8 mouse cellular contexts compared by ENCODE assay signal in the genomic region with DNA sequence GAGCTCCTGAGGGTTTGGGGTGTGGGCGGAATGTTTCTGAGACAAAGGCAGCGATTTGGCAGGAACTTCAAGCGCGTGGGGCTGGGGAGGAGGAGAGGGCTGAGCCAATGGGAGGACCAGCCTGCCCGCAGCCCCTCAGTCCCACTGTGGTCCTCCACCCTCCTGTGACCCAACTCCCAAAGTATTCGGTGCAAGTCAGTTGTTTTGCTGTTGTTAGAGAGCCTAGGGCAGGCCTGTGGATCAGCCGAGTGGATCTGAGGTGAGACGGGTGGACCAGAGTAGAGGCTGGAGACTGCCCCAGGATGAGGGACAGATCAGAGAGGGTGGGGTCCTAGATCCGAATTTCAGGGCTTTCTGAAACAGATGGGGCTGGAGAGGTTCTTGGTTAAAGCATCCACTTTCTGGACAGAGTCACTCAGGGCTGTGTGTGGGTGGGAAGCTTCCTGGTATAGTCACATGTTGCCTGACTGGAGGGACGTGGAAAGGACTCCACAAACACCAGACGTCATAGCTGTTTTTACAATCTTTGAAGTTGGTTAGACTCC.
DNase-seq lines count a peak whose midpoint lies in the region; ATAC-seq and TF ChIP-seq lines count a peak whose summit lies in the region.

No protein-coding gene starts in this region.

- H3K36me3 ChIP-seq in spleen, adult 2 months (ENCODE audit: control insufficient read depth, insufficient read depth, low read length) = no peaks in the 10 kb centered on the region
- H3K36me3 ChIP-seq in forebrain, embryonic 10.5 days (replicated peaks) = no peaks in the 10 kb centered on the region
- H3K36me3 ChIP-seq in heart, embryonic 12.5 days = no peaks in the 10 kb centered on the region
- H3K36me3 ChIP-seq in kidney, embryonic 15.5 days = no peaks in the 10 kb centered on the region
- no peaks in the 10 kb centered on the region for H3K36me3 ChIP-seq in limb, embryonic 14.5 days (ENCODE audit: control insufficient read depth, insufficient read depth, low read length)
- H3K36me3 ChIP-seq in midbrain, embryonic 14.5 days (ENCODE audit: control insufficient read depth, insufficient read depth, low read length) = no peaks in the 10 kb centered on the region
- no peaks in the 10 kb centered on the region for H3K36me3 ChIP-seq in stomach, embryonic 14.5 days (ENCODE audit: control insufficient read depth, insufficient read depth, low read length)

- peak overlapping the region; percentile 62 for H3K9ac ChIP-seq in heart, embryonic 12.5 days
- peak overlapping the region; percentile 25; the same call in 1 of the 2 replicates for H3K9ac ChIP-seq in kidney, embryonic 15.5 days
- H3K9ac ChIP-seq in limb, embryonic 14.5 days (ENCODE audit: low read depth, low read length, severe bottlenecking) = peak overlapping the region; percentile 57
- peak overlapping the region; percentile 46; the same call in 1 of the 2 replicates for H3K9ac ChIP-seq in midbrain, embryonic 14.5 days (replicated peaks; ENCODE audit: low read length)
- H3K9ac ChIP-seq in stomach, embryonic 14.5 days (replicated peaks; ENCODE audit: low read depth, low read length) = peak overlapping the region; percentile 48; the same call in 1 of the 2 replicates

- peak overlapping the region; percentile 55 for H3K4me3 ChIP-seq in spleen, adult 2 months (ENCODE audit: extremely low read depth, insufficient read depth, insufficient read length)
- H3K4me3 ChIP-seq in forebrain, embryonic 10.5 days = peak overlapping the region; percentile 51
- peak overlapping the region; percentile 41 for H3K4me3 ChIP-seq in heart, embryonic 12.5 days
- peak overlapping the region; percentile 44 for H3K4me3 ChIP-seq in kidney, embryonic 15.5 days (replicated peaks)
- H3K4me3 ChIP-seq in limb, embryonic 14.5 days (replicated peaks; ENCODE audit: low read length) = peak overlapping the region; percentile 37
- peak overlapping the region; percentile 32 for H3K4me3 ChIP-seq in midbrain, embryonic 14.5 days (replicated peaks; ENCODE audit: low read depth, low read length)
- peak overlapping the region; percentile 18 for H3K4me3 ChIP-seq in stomach, embryonic 14.5 days (ENCODE audit: low read depth, low read length)

- no peaks in the 10 kb centered on the region for H3K27me3 ChIP-seq in spleen, adult 2 months (ENCODE audit: control insufficient read depth, insufficient read depth, low read length)
- H3K27me3 ChIP-seq in forebrain, embryonic 10.5 days (ENCODE audit: poor library complexity, severe bottlenecking) = no peaks in the 10 kb centered on the region
- H3K27me3 ChIP-seq in heart, embryonic 12.5 days (replicated peaks) = no peaks in the 10 kb centered on the region; the same call in 1 of the 2 replicates
- no peaks in the 10 kb centered on the region for H3K27me3 ChIP-seq in kidney, embryonic 15.5 days
- H3K27me3 ChIP-seq in limb, embryonic 14.5 days (ENCODE audit: control insufficient read depth, insufficient read depth, low read length) = no peaks in the 10 kb centered on the region
- H3K27me3 ChIP-seq in midbrain, embryonic 14.5 days (ENCODE audit: control insufficient read depth, insufficient read depth, low read length) = no peaks in the 10 kb centered on the region
- H3K27me3 ChIP-seq in stomach, embryonic 14.5 days (ENCODE audit: control insufficient read depth, insufficient read depth, low read length) = no peaks in the 10 kb centered on the region

- H3K4me1 ChIP-seq in spleen, adult 2 months (ENCODE audit: control insufficient read depth, insufficient read depth, insufficient read length) = peaks cover 14% of the 10 kb centered on the region
- peaks cover 21% of the 10 kb centered on the region for H3K4me1 ChIP-seq in forebrain, embryonic 10.5 days
- H3K4me1 ChIP-seq in heart, embryonic 12.5 days (replicated peaks) = peaks cover 9% of the 10 kb centered on the region
- peaks cover 6% of the 10 kb centered on the region for H3K4me1 ChIP-seq in kidney, embryonic 15.5 days
- peaks cover 14% of the 10 kb centered on the region for H3K4me1 ChIP-seq in limb, embryonic 14.5 days (ENCODE audit: control insufficient read depth, insufficient read depth, low read length)
- H3K4me1 ChIP-seq in midbrain, embryonic 14.5 days (ENCODE audit: control insufficient read depth, insufficient read depth, low read length) = 0 out of 2 replicates have a peak, but pooled peaks cover 11% of the 10 kb centered on the region
- no peaks in the 10 kb centered on the region for H3K4me1 ChIP-seq in stomach, embryonic 14.5 days (ENCODE audit: control insufficient read depth, insufficient read depth, low read length)

- peak overlapping the region; percentile 89 for H3K27ac ChIP-seq in spleen, adult 2 months (ENCODE audit: insufficient read depth, low read length)
- peak overlapping the region; percentile 83 for H3K27ac ChIP-seq in forebrain, embryonic 10.5 days
- H3K27ac ChIP-seq in heart, embryonic 12.5 days (ENCODE audit: poor library complexity, severe bottlenecking) = peak overlapping the region; percentile 76
- peak overlapping the region; percentile 79 for H3K27ac ChIP-seq in kidney, embryonic 15.5 days
- H3K27ac ChIP-seq in limb, embryonic 14.5 days (replicated peaks; ENCODE audit: low read depth, low read length) = peak overlapping the region; percentile 77
- no peak overlapping the region for H3K27ac ChIP-seq in midbrain, embryonic 14.5 days (replicated peaks; ENCODE audit: low read depth, low read length)
- peak overlapping the region; percentile 89 for H3K27ac ChIP-seq in stomach, embryonic 14.5 days (ENCODE audit: low read length)

- WGBS in spleen, adult 2 months = 34% methylated on average over 11 of the region's 11 CpGs
- 41% methylated on average over 11 of the region's 11 CpGs for WGBS in forebrain, embryonic 10.5 days
- WGBS in heart, embryonic 12.5 days = 11% methylated on average over 11 of the region's 11 CpGs
- WGBS in kidney, embryonic 15.5 days = 15% methylated on average over 11 of the region's 11 CpGs
- 20% methylated on average over 11 of the region's 11 CpGs for WGBS in limb, embryonic 14.5 days
- 39% methylated on average over 11 of the region's 11 CpGs for WGBS in midbrain, embryonic 14.5 days
- 12% methylated on average over 11 of the region's 11 CpGs for WGBS in stomach, embryonic 14.5 days

- peak; percentile 83 for ATAC-seq in heart, embryonic 12.5 days (ENCODE audit: insufficient number of reproducible peaks, low FRiP score)
- peak; percentile 88 for ATAC-seq in kidney, embryonic 15.5 days (replicated peaks; ENCODE audit: low FRiP score)
- peak; percentile 86 for ATAC-seq in limb, embryonic 14.5 days (ENCODE audit: low FRiP score, low read depth)
- peak; percentile 75 for ATAC-seq in midbrain, embryonic 14.5 days (ENCODE audit: low FRiP score, low TSS enrichment)
- peak; percentile 87 for ATAC-seq in stomach, embryonic 14.5 days (ENCODE audit: insufficient number of reproducible peaks, insufficient read depth, low FRiP score, low read depth)

- no peak for TF ChIP-seq POLR2A in spleen, adult 2 months (IDR thresholded peaks at IDR 0.05; ENCODE audit: low read depth, low read length)
- TF ChIP-seq POLR2A in limb, embryonic 14.5 days (IDR thresholded peaks at IDR 0.05; ENCODE audit: borderline replicate concordance, extremely low read depth, insufficient read depth, insufficient read length) = no peak

- TF ChIP-seq CTCF in spleen, adult 2 months (IDR thresholded peaks at IDR 0.05; ENCODE audit: extremely low read depth, insufficient read depth, insufficient read length, insufficient replicate concordance) = no peak

- peak; percentile 24 to 54 for DNase-seq in spleen, adult 2 months (ENCODE audit: low read depth in 1 of 2, low spot score in 2 of 2)
- no peak for DNase-seq in spleen, adult 12 weeks (ENCODE audit: low spot score)
- DNase-seq in forebrain, embryonic 10.5 days (ENCODE audit: extremely low spot score, low spot score) = peak; percentile 56
- peak; percentile 84 for DNase-seq in limb, embryonic 14.5 days (ENCODE audit: low spot score)
- peak; percentile 62 for DNase-seq in midbrain, embryonic 14.5 days

- H3K9me3 ChIP-seq in forebrain, embryonic 10.5 days = no peaks in the 10 kb centered on the region
- H3K9me3 ChIP-seq in heart, embryonic 12.5 days (replicated peaks) = no peaks in the 10 kb centered on the region
- H3K9me3 ChIP-seq in kidney, embryonic 15.5 days (replicated peaks) = no peaks in the 10 kb centered on the region
- H3K9me3 ChIP-seq in limb, embryonic 14.5 days (ENCODE audit: control insufficient read depth, low read length) = no peaks in the 10 kb centered on the region
- H3K9me3 ChIP-seq in midbrain, embryonic 14.5 days (ENCODE audit: control insufficient read depth, low read length) = no peaks in the 10 kb centered on the region
- no peaks in the 10 kb centered on the region for H3K9me3 ChIP-seq in stomach, embryonic 14.5 days (ENCODE audit: control insufficient read depth, low read depth, low read length)

- peak overlapping the region; percentile 77 for H3K4me2 ChIP-seq in heart, embryonic 12.5 days
- peak overlapping the region; percentile 76 for H3K4me2 ChIP-seq in kidney, embryonic 15.5 days
- H3K4me2 ChIP-seq in limb, embryonic 14.5 days (replicated peaks; ENCODE audit: low read depth, low read length, severe bottlenecking) = peak overlapping the region; percentile 76
- peak overlapping the region; percentile 63 for H3K4me2 ChIP-seq in midbrain, embryonic 14.5 days (ENCODE audit: low read length)
- peak overlapping the region; percentile 49 for H3K4me2 ChIP-seq in stomach, embryonic 14.5 days (replicated peaks; ENCODE audit: low read depth, low read length)
